Mouse (Mus musculus): ENCODE measurements around the gene Snapc3. TPM values are rescaled to one million over a fixed set of nuclear protein-coding genes. Genes with fewer than 3 reads are reported as not detected.

The Snapc3 gene
- polyA plus RNA-seq, 1 experiment from 2014 or later = 28.0 TPM

DNA sequence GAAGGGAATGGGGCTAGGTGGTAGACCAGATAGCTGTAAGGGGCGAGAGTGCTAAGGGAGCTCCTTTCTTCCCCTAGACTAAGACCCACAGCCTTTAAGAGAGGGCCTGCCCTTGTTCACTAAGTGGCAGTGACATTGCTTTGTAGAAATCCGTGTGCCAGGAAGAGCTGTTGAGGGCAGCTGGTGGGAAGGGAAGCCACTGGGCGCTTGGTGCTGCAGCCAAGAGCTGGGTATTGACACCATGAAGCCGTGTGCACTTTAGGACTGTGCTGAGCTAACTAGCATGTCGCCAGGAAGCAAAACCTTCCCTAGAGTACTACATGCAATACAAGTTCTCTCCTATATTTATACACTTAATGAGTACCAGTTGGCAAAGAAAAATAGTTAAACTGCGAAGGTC lies 6.1 kb downstream of the Snapc3 start:
- Histone ChIP-seq H3K36me3 (peaks cover 36% of the 10 kb centered on the region), H3K27ac (no peak overlapping the region), H3K4me1 (replicated peaks) (peaks cover 4% of the 10 kb centered on the region), H3K9me3 (replicated peaks) (no peaks in the 10 kb centered on the region), H3K9ac (no peak overlapping the region), H3K27me3 (no peaks in the 10 kb centered on the region), H3K4me3 (no peak overlapping the region), H3K4me2 (no peak overlapping the region)
- no peak for ATAC-seq (replicated peaks; ENCODE audit: insufficient number of reproducible peaks, insufficient read depth, low FRiP score, low read depth)
- WGBS = 93% methylated on average over 6 of the region's 6 CpGs

DNA sequence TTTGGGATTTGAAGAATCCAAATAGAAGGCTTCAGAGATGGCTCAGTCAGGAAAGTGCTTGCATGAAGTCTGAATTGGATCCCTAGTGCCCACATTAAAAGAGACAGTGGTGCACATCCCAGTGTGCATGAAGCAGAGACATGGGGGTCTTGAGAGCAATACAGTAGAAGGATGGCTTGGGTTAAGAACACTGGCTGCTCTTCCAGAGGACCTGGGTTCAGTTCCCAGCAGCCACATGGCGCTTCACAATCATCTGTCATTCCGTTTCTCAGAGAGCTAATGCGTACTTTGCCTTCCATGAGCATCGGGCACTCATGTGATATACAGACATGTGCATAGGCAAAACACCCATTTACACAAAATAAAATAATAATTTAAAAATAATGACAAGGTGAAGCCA lies 7.6 kb downstream of the Snapc3 start:
- Histone ChIP-seq H3K9ac (no peak overlapping the region), H3K4me2 (no peak overlapping the region), H3K27ac (no peak overlapping the region), H3K36me3 (peaks cover 49% of the 10 kb centered on the region), H3K4me3 (no peak overlapping the region), H3K4me1 (replicated peaks) (no peaks in the 10 kb centered on the region), H3K27me3 (no peaks in the 10 kb centered on the region), H3K9me3 (replicated peaks) (no peaks in the 10 kb centered on the region)
- ATAC-seq (replicated peaks; ENCODE audit: insufficient number of reproducible peaks, insufficient read depth, low FRiP score, low read depth) = no peak
- 95% methylated on average over 4 of the region's 4 CpGs for whole genome bisulfite sequencing

DNA sequence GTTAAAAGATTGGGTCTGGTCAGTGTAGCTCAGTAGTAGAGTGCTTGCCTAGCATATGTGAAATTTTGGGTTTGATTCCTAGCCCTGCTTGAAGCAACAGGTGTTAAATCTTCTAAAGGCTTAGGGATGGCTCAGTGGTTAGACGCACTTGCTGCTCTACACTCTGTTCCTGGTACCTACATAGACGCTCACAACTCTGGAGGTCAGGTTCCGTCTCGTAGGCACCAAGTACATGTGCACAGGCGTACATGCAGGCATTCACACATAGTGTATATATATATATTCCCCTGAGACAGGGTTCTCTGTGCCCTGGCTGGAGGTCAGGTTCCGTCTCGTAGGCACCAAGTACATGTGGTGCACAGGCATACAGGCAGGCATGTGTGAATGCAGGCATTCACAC lies 9.6 kb downstream of the Snapc3 start:
- Histone ChIP-seq H3K36me3 (peaks cover 49% of the 10 kb centered on the region), H3K9me3 (replicated peaks) (no peaks in the 10 kb centered on the region), H3K9ac (no peak overlapping the region), H3K27ac (no peak overlapping the region), H3K27me3 (no peaks in the 10 kb centered on the region), H3K4me2 (no peak overlapping the region), H3K4me1 (replicated peaks) (no peaks in the 10 kb centered on the region), H3K4me3 (no peak overlapping the region)
- ATAC-seq (replicated peaks; ENCODE audit: insufficient number of reproducible peaks, insufficient read depth, low FRiP score, low read depth) = no peak
- 94% methylated on average over 7 of the region's 7 CpGs for WGBS

DNA sequence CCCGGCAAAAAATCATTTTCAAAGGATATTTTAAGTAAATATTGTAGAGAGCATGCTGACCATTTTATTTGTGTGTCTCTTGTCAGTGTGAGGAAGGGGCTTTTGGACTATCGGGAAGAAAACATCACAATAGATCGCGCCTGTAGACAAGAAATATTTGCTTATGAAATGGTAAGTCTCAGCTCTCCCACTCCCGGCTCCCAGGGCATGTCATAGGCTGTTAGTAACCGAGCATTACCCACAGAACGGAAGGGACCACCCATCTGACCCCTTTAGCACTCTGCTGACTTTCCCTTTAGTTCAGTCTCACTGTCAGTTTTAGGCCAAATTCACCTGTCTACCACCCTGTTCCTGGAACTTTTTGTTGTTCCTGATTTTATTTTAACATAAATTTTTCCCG lies 10.2 kb downstream of the Snapc3 start:
- Histone ChIP-seq H3K9ac (no peak overlapping the region), H3K4me3 (no peak overlapping the region), H3K9me3 (replicated peaks) (no peaks in the 10 kb centered on the region), H3K27ac (no peak overlapping the region), H3K27me3 (no peaks in the 10 kb centered on the region), H3K4me2 (no peak overlapping the region), H3K36me3 (peaks cover 49% of the 10 kb centered on the region), H3K4me1 (replicated peaks) (no peaks in the 10 kb centered on the region)
- 97% methylated on average over 8 of the region's 8 CpGs for WGBS
- ATAC-seq (replicated peaks; ENCODE audit: insufficient number of reproducible peaks, insufficient read depth, low FRiP score, low read depth) = no peak

DNA sequence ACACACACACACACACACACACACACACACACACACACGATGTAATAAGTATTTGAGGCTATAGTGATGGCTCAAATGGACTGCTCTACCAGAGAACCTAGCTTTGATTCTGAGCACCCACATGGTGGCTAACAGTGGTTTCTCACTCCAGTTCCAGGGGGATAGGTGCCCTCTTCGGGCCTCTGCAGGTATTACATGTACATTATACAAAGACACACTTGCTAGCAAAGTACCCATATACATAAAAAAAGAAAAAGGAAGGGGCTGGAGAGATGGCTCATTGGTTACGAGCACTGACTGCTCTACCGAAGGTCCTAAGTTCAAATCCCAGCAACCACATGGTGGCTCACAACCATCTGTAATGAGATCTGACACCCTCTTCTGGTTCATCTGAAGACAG lies 11.3 kb downstream of the Snapc3 start:
- no peak for ATAC-seq (replicated peaks; ENCODE audit: insufficient number of reproducible peaks, insufficient read depth, low FRiP score, low read depth)
- Histone ChIP-seq H3K27me3 (no peaks in the 10 kb centered on the region), H3K4me2 (no peak overlapping the region), H3K4me3 (no peak overlapping the region), H3K27ac (no peak overlapping the region), H3K9ac (no peak overlapping the region), H3K9me3 (replicated peaks) (no peaks in the 10 kb centered on the region), H3K36me3 (peaks cover 48% of the 10 kb centered on the region), H3K4me1 (replicated peaks) (no peaks in the 10 kb centered on the region)
- WGBS = 93% methylated on average over 4 of the region's 4 CpGs

DNA sequence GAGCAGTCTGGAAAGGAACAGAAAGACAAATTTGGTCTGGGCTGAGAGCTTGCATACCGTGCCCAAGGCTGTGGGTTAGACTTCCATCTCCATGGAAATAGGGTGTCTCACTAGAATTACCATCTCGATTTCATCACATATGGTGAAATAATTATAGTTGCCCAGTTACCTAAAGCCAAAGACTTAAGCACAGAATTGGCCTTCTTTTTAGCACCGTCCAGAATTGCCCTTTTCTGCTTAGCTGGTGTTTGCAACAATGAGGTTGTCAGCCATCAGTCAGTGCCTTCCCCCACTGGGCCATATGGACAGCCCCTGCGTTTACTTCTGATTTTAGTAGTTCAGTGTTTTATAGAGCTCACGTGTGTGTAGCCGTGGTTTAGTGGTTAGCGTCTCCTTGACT lies 14.4 kb downstream of the Snapc3 start:
- H3K4me1 ChIP-seq (replicated peaks) = no peaks in the 10 kb centered on the region
- H3K27me3 ChIP-seq = no peaks in the 10 kb centered on the region
- no peak overlapping the region for H3K4me2 ChIP-seq
- H3K9me3 ChIP-seq (replicated peaks) = no peaks in the 10 kb centered on the region
- peaks cover 66% of the 10 kb centered on the region for H3K36me3 ChIP-seq
- ATAC-seq (replicated peaks; ENCODE audit: insufficient number of reproducible peaks, insufficient read depth, low FRiP score, low read depth) = no peak
- H3K9ac ChIP-seq = no peak overlapping the region
- no peak overlapping the region for H3K4me3 ChIP-seq
- H3K27ac ChIP-seq = no peak overlapping the region
- WGBS = 93% methylated on average over 7 of the region's 7 CpGs

DNA sequence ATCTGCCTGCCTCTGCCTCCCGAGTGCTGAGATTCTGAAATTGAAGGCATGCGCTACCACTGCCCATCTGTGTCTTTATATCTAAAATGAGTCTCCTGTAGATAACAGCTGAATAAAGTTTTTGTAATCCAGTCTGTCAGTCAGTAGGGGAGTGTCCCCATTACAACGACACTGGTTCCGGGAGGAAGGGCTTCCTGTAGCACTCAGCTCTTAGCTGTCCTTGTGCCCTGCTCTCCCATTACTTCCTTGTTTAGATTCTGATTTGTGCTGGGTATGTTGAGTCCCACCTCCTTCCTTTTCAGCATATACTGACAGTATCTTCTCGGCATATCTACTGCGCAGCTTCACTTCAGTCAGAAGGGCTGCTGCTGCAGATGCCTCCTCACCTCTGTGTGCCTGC lies 15.4 kb downstream of the Snapc3 start:
- Histone ChIP-seq H3K27me3 (no peaks in the 10 kb centered on the region), H3K36me3 (peaks cover 62% of the 10 kb centered on the region), H3K4me1 (replicated peaks) (no peaks in the 10 kb centered on the region), H3K4me3 (no peak overlapping the region), H3K9me3 (replicated peaks) (no peaks in the 10 kb centered on the region), H3K4me2 (no peak overlapping the region), H3K9ac (no peak overlapping the region), H3K27ac (no peak overlapping the region)
- WGBS = 85% methylated on average over 6 of the region's 6 CpGs
- ATAC-seq (replicated peaks; ENCODE audit: insufficient number of reproducible peaks, insufficient read depth, low FRiP score, low read depth) = no peak

DNA sequence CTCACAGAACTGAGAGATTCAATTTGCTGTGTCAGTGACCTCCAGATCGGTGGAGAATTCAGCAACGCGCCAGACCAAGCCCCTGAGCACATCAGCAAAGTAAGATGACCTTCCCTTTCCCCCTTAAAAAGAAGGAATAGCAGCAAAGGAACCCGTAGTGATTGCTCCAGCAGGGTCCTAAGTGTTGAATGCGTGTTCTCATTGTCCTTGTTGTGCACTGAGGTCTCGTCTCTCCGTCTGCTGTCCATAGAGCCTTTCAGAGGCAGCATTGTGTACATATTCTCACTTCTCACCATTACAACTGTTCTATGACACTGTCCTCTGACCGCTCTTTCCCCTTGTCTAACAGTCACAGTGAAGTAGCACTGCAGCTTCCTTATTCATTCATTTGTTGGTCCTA lies 18.9 kb downstream of the Snapc3 start:
- peaks cover 56% of the 10 kb centered on the region for H3K36me3 ChIP-seq
- no peak for ATAC-seq (replicated peaks; ENCODE audit: insufficient number of reproducible peaks, insufficient read depth, low FRiP score, low read depth)
- H3K4me3 ChIP-seq = no peak overlapping the region
- H3K4me2 ChIP-seq = no peak overlapping the region
- no peaks in the 10 kb centered on the region for H3K27me3 ChIP-seq
- H3K4me1 ChIP-seq (replicated peaks) = no peaks in the 10 kb centered on the region
- H3K9ac ChIP-seq = no peak overlapping the region
- no peak overlapping the region for H3K27ac ChIP-seq
- H3K9me3 ChIP-seq (replicated peaks) = no peaks in the 10 kb centered on the region
- 88% methylated on average over 8 of the region's 8 CpGs for WGBS

DNA sequence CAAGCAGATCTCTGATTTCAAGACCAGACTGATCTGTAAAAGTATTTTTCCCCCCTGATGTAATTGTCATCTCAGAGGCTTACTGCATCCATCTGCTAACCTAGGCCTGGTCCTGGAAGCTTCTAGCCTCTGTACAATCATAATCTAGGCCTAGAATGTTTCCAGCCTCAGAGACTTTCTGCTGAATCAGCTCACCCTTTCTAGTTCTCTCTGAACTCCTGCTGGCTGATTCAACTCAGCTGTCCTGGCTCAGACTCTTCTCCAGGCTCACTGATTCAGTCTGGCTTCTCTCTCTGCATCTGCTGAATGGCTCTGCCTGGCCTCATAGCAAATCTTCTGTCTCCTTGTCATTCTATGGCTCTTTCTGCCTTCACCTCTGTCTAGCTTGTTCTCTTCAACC lies 20.6 kb downstream of the Snapc3 start:
- no peak overlapping the region for H3K9ac ChIP-seq
- peaks cover 65% of the 10 kb centered on the region for H3K36me3 ChIP-seq
- no peak for ATAC-seq (replicated peaks; ENCODE audit: insufficient number of reproducible peaks, insufficient read depth, low FRiP score, low read depth)
- H3K27ac ChIP-seq = no peak overlapping the region
- H3K4me2 ChIP-seq = no peak overlapping the region
- H3K4me3 ChIP-seq = no peak overlapping the region
- H3K27me3 ChIP-seq = no peaks in the 10 kb centered on the region
- H3K4me1 ChIP-seq (replicated peaks) = no peaks in the 10 kb centered on the region
- no peaks in the 10 kb centered on the region for H3K9me3 ChIP-seq (replicated peaks)

DNA sequence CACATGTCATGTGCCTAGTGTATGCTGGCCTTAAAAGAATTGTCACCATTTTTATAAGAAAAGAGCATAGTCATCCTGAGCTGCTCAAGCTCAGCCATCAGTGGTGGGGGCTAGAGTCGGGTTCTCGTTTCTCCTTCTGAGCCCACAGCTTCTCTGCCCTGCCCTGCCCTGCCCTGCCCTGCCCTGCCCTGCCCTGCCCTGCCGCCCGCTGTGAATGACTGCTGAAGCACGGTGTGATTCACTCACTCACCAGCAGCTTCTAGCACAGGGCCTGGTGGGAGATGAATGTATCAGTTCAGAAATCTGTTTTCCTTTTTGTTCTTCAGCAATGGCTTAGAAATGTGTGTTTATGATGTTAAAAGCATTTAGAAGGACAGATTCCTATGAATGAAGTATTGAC lies 21.5 kb downstream of the Snapc3 start:
- Histone ChIP-seq H3K27ac (no peak overlapping the region), H3K4me3 (no peak overlapping the region), H3K27me3 (no peaks in the 10 kb centered on the region), H3K4me2 (no peak overlapping the region), H3K36me3 (peaks cover 58% of the 10 kb centered on the region), H3K9ac (no peak overlapping the region), H3K4me1 (replicated peaks) (no peaks in the 10 kb centered on the region), H3K9me3 (replicated peaks) (no peaks in the 10 kb centered on the region)
- ATAC-seq (replicated peaks; ENCODE audit: insufficient number of reproducible peaks, insufficient read depth, low FRiP score, low read depth) = no peak
- WGBS = 64% methylated on average over 5 of the region's 5 CpGs

DNA sequence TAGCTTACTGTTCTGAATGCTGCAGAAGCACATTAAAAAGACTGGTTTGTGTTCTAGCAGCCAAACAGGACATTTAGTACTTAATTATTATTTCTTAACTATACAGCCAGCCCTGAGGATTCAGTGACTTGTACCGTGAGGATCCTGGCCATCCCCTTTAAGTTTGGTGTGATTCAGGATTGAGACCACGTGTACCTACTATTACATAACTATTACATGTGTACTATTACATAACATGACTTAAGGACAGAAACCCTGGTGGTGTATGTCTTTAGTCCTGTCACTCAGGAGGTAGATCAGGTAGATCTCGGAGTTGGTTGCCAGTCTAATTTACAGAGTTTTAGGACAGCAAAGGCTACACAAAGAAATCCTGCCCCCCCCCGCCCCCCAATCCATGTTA lies 23.5 kb downstream of the Snapc3 start:
- no peak overlapping the region for H3K27ac ChIP-seq
- H3K27me3 ChIP-seq = no peaks in the 10 kb centered on the region
- 88% methylated on average over 4 of the region's 4 CpGs for WGBS
- no peak overlapping the region for H3K4me2 ChIP-seq
- no peaks in the 10 kb centered on the region for H3K9me3 ChIP-seq (replicated peaks)
- peaks cover 41% of the 10 kb centered on the region for H3K36me3 ChIP-seq
- H3K4me3 ChIP-seq = no peak overlapping the region
- no peaks in the 10 kb centered on the region for H3K4me1 ChIP-seq (replicated peaks)
- no peak overlapping the region for H3K9ac ChIP-seq
- no peak for ATAC-seq (replicated peaks; ENCODE audit: insufficient number of reproducible peaks, insufficient read depth, low FRiP score, low read depth)

DNA sequence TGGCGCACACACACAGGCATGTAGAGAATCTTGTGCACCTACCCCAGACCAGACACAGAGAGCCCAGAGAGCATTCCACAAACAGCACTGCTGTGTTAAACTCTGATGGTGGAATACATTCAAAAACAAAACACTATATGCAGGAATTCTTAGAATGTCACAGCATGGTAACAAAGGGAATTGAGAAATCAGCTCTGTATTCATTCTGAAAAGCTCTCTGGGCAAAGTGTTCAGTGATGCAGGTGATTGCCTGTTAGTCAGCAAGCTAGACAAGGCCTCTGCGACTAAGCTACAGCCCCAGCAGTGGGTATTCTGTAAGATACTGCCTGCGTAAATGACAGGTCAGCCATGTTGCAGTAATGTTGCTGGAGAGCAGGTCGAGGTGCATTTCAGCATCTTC lies 33.3 kb downstream of the Snapc3 start:
- Histone ChIP-seq H3K9me3 (replicated peaks) (no peaks in the 10 kb centered on the region), H3K4me1 (replicated peaks) (no peaks in the 10 kb centered on the region), H3K27me3 (no peaks in the 10 kb centered on the region), H3K9ac (no peak overlapping the region), H3K36me3 (peaks cover 52% of the 10 kb centered on the region), H3K4me2 (no peak overlapping the region), H3K4me3 (no peak overlapping the region), H3K27ac (no peak overlapping the region)
- ATAC-seq (replicated peaks; ENCODE audit: insufficient number of reproducible peaks, insufficient read depth, low FRiP score, low read depth) = no peak
- 90% methylated on average over 4 of the region's 4 CpGs for WGBS

DNA sequence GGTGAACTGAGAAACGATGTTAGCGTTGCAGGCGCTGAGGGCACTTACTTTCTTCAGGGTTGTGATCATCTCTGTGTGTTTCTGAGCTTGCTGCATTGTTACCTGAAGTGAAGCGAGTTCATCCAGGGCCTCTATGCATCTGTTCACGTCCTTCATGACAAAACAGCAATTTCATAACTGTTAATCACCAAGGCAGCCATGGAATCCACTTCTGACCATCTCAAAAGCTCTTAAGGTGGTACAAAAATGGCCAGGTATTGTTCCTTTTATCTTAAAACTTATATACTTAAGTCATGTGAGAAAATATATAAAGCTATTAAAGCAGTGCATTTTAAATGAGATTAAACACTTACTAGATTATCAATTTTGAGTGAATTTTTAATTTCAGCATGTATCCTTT lies 42.6 kb downstream of the Snapc3 start:
- H3K4me1 ChIP-seq (replicated peaks) = no peaks in the 10 kb centered on the region
- WGBS = 92% methylated on average over 5 of the region's 5 CpGs
- peaks cover 66% of the 10 kb centered on the region for H3K36me3 ChIP-seq

More for the DNA sequence above, 42.6 kb downstream of the Snapc3 start:
- H3K27me3 ChIP-seq = no peaks in the 10 kb centered on the region
- no peak overlapping the region for H3K9ac ChIP-seq
- no peak overlapping the region for H3K27ac ChIP-seq
- no peak for ATAC-seq (replicated peaks; ENCODE audit: insufficient number of reproducible peaks, insufficient read depth, low FRiP score, low read depth)
- no peak overlapping the region for H3K4me3 ChIP-seq
- H3K4me2 ChIP-seq = no peak overlapping the region
- H3K9me3 ChIP-seq (replicated peaks) = no peaks in the 10 kb centered on the region
